Mouse (Mus musculus): ENCODE data around the gene Snx13. TPM values are rescaled to one million over a fixed set of nuclear protein-coding genes. Genes with fewer than 3 reads are reported as not detected.

Snx13 gene
- 16.6 and 28.7 TPM in 2 replicates for polyA plus RNA-seq (2012; ENCODE audit: insufficient read depth, insufficient read length, missing spikeins)

- peak within 1 kb of the TSS; percentile 88 for H3K27ac ChIP-seq (replicated peaks; ENCODE audit: low read depth, low read length)
- peak within 1 kb of the TSS; percentile 94 for H3K4me3 ChIP-seq (ENCODE audit: insufficient read depth, low read depth, low read length)
- H3K4me1 ChIP-seq (ENCODE audit: control insufficient read depth, insufficient read depth, insufficient read length, low read length): peaks cover 5% of the 10 kb centered on the region; the same call in 1 of the 2 replicates
Observed at GRCm38 (mm10) chr12:35046999-35047319, at the start of gene Snx13. TSS of gene Snx13 (plus strand) at chr12:35047186.

GRCm38 (mm10) chr12:34997597-34998182 is 49.3 kb upstream of the Snx13 start:
- Histone ChIP-seq H3K4me1 (ENCODE audit: control insufficient read depth, insufficient read depth, insufficient read length, low read length) (no peaks in the 10 kb centered on the region), H3K4me3 (ENCODE audit: insufficient read depth, low read depth, low read length) (no peak overlapping the region), H3K27ac (replicated peaks; ENCODE audit: low read depth, low read length) (no peak overlapping the region)

- no peak overlapping the region for H3K27ac ChIP-seq (replicated peaks; ENCODE audit: low read depth, low read length)
- H3K4me1 ChIP-seq (ENCODE audit: control insufficient read depth, insufficient read depth, insufficient read length, low read length): no peaks in the 10 kb centered on the region
- H3K4me3 ChIP-seq (ENCODE audit: insufficient read depth, low read depth, low read length): no peak overlapping the region
Observed at GRCm38 (mm10) chr12:34998778-34999467, 48.1 kb upstream of the Snx13 start.

- Histone ChIP-seq H3K4me3 (ENCODE audit: insufficient read depth, low read depth, low read length) (no peak overlapping the region), H3K4me1 (ENCODE audit: control insufficient read depth, insufficient read depth, insufficient read length, low read length) (no peaks in the 10 kb centered on the region), H3K27ac (replicated peaks; ENCODE audit: low read depth, low read length) (no peak overlapping the region)
Observed at GRCm38 (mm10) chr12:35000323-35000722, 46.7 kb upstream of the Snx13 start.

GRCm38 (mm10) chr12:35005748-35006147 is 41.2 kb upstream of the Snx13 start:
- H3K4me3 ChIP-seq (ENCODE audit: insufficient read depth, low read depth, low read length): no peak overlapping the region

GRCm38 (mm10) chr12:35007851-35008250 is 39.1 kb upstream of the Snx13 start:
- Histone ChIP-seq H3K4me3 (ENCODE audit: insufficient read depth, low read depth, low read length) (no peak overlapping the region), H3K27ac (replicated peaks; ENCODE audit: low read depth, low read length) (no peak overlapping the region), H3K4me1 (ENCODE audit: control insufficient read depth, insufficient read depth, insufficient read length, low read length) (no peaks in the 10 kb centered on the region)

More at GRCm38 (mm10) chr12:35005748-35006147, 41.2 kb upstream of the Snx13 start:
- Histone ChIP-seq H3K27ac (replicated peaks; ENCODE audit: low read depth, low read length) (no peak overlapping the region), H3K4me1 (ENCODE audit: control insufficient read depth, insufficient read depth, insufficient read length, low read length) (no peaks in the 10 kb centered on the region)

GRCm38 (mm10) chr12:35008340-35009137 is 38.4 kb upstream of the Snx13 start:
- Histone ChIP-seq H3K4me1 (ENCODE audit: control insufficient read depth, insufficient read depth, insufficient read length, low read length) (no peaks in the 10 kb centered on the region), H3K4me3 (ENCODE audit: insufficient read depth, low read depth, low read length) (no peak overlapping the region), H3K27ac (replicated peaks; ENCODE audit: low read depth, low read length) (no peak overlapping the region)

- Histone ChIP-seq H3K4me1 (ENCODE audit: control insufficient read depth, insufficient read depth, insufficient read length, low read length) (no peaks in the 10 kb centered on the region), H3K27ac (replicated peaks; ENCODE audit: low read depth, low read length) (no peak overlapping the region), H3K4me3 (ENCODE audit: insufficient read depth, low read depth, low read length) (no peak overlapping the region)
Observed at GRCm38 (mm10) chr12:35011462-35011861, 35.5 kb upstream of the Snx13 start.

- Histone ChIP-seq H3K4me3 (ENCODE audit: insufficient read depth, low read depth, low read length) (no peak overlapping the region), H3K27ac (replicated peaks; ENCODE audit: low read depth, low read length) (no peak overlapping the region)
Observed at GRCm38 (mm10) chr12:35013950-35014349, 33.0 kb upstream of the Snx13 start.

GRCm38 (mm10) chr12:35016056-35016455 is 30.9 kb upstream of the Snx13 start:
- Histone ChIP-seq H3K4me1 (ENCODE audit: control insufficient read depth, insufficient read depth, insufficient read length, low read length) (peaks cover 1% of the 10 kb centered on the region; the same call in 1 of the 2 replicates), H3K27ac (replicated peaks; ENCODE audit: low read depth, low read length) (no peak overlapping the region), H3K4me3 (ENCODE audit: insufficient read depth, low read depth, low read length) (no peak overlapping the region)

More at GRCm38 (mm10) chr12:35013950-35014349, 33.0 kb upstream of the Snx13 start:
- H3K4me1 ChIP-seq (ENCODE audit: control insufficient read depth, insufficient read depth, insufficient read length, low read length): no peaks in the 10 kb centered on the region

- peaks cover 2% of the 10 kb centered on the region; the same call in 1 of the 2 replicates for H3K4me1 ChIP-seq (ENCODE audit: control insufficient read depth, insufficient read depth, insufficient read length, low read length)
- H3K27ac ChIP-seq (replicated peaks; ENCODE audit: low read depth, low read length): no peak overlapping the region
- H3K4me3 ChIP-seq (ENCODE audit: insufficient read depth, low read depth, low read length): no peak overlapping the region
Observed at GRCm38 (mm10) chr12:35016481-35017250, 30.3 kb upstream of the Snx13 start.

- Histone ChIP-seq H3K4me1 (ENCODE audit: control insufficient read depth, insufficient read depth, insufficient read length, low read length) (peaks cover 2% of the 10 kb centered on the region; the same call in 1 of the 2 replicates), H3K27ac (replicated peaks; ENCODE audit: low read depth, low read length) (no peak overlapping the region), H3K4me3 (ENCODE audit: insufficient read depth, low read depth, low read length) (no peak overlapping the region)
Observed at GRCm38 (mm10) chr12:35018679-35019237, 28.2 kb upstream of the Snx13 start.

- H3K4me3 ChIP-seq (ENCODE audit: insufficient read depth, low read depth, low read length): 0 out of 2 replicates have a peak overlapping the region, but pooled peaks have one; percentile 1
- H3K4me1 ChIP-seq (ENCODE audit: control insufficient read depth, insufficient read depth, insufficient read length, low read length): peaks cover 2% of the 10 kb centered on the region; the same call in 1 of the 2 replicates
- peak overlapping the region; percentile 42 for H3K27ac ChIP-seq (replicated peaks; ENCODE audit: low read depth, low read length)
Observed at GRCm38 (mm10) chr12:35021285-35021684, 25.7 kb upstream of the Snx13 start.

GRCm38 (mm10) chr12:35022066-35022465 is 24.9 kb upstream of the Snx13 start:
- no peak overlapping the region for H3K27ac ChIP-seq (replicated peaks; ENCODE audit: low read depth, low read length)
- no peak overlapping the region for H3K4me3 ChIP-seq (ENCODE audit: insufficient read depth, low read depth, low read length)
- H3K4me1 ChIP-seq (ENCODE audit: control insufficient read depth, insufficient read depth, insufficient read length, low read length): peaks cover 2% of the 10 kb centered on the region; the same call in 1 of the 2 replicates

All from brown adipose tissue, adult 24 weeks (tissue).